Mouse (Mus musculus) embryonic facial prominence, embryonic 11.5 days (tissue): ENCODE results near the gene Fam118b. TPM values are rescaled to one million over a fixed set of nuclear protein-coding genes. Genes with fewer than 3 reads are reported as not detected.

Experiments used
- ATAC-seq: fragments of 200-750 bp; cut with Nextera tagmentation; replicated peaks from 2 replicates; pipeline ENCODE4 v1.8.0; 2017; ENCODE audit warnings: low read depth; ENCODE audit not compliant: insufficient number of reproducible peaks, low FRiP score, low TSS enrichment
- DNase-seq: peaks from one replicate; pipeline ENCODE4 v3.0.0-alpha.2; 2015; ENCODE audit warnings: low spot score
- H3K27ac ChIP-seq: fragments of 300-500 bp; sonication (generic); replicated peaks from 2 replicates; pipeline ENCODE4 v1.5.1; 2014; ENCODE audit warnings: mild to moderate bottlenecking, low read depth, low read length, control low read depth
- H3K27me3 ChIP-seq: fragments of 300-500 bp; sonication (generic); 2 replicates; pipeline ENCODE4 v1.6.1; 2014; ENCODE audit warnings: mild to moderate bottlenecking, low read length, moderate library complexity, mixed read lengths; ENCODE audit not compliant: control insufficient read depth, insufficient read depth
- H3K36me3 ChIP-seq: fragments of 300-500 bp; sonication (generic); replicated peaks from 2 replicates; pipeline ENCODE4 v1.6.1; 2014; ENCODE audit warnings: low read depth, mild to moderate bottlenecking, low read length, moderate library complexity, mixed read lengths; ENCODE audit not compliant: control insufficient read depth, insufficient read depth
- H3K4me1 ChIP-seq: fragments of 300-500 bp; sonication (generic); 2 replicates; pipeline ENCODE4 v1.6.1; 2014; ENCODE audit warnings: low read length, mixed read lengths; ENCODE audit not compliant: control insufficient read depth, insufficient read depth
- H3K4me2 ChIP-seq: fragments of 300-500 bp; sonication (generic); 2 replicates; pipeline ENCODE4 v1.6.1; 2014; ENCODE audit warnings: low read depth, mild to moderate bottlenecking, control low read depth, low read length, moderate library complexity
- H3K4me3 ChIP-seq: fragments of 300-500 bp; sonication (generic); 2 replicates; pipeline ENCODE4 v1.5.1; 2014; ENCODE audit warnings: low read depth, low read length, control low read depth
- H3K9ac ChIP-seq: fragments of 300-500 bp; sonication (generic); replicated peaks from 2 replicates; pipeline ENCODE4 v1.6.1; 2014; ENCODE audit warnings: mild to moderate bottlenecking, control low read depth, low read length
- H3K9me3 ChIP-seq: fragments of 300-500 bp; sonication (generic); replicated peaks from 2 replicates; pipeline ENCODE4 v1.6.1; 2016; ENCODE audit warnings: mild to moderate bottlenecking, low read length, inconsistent platforms, mixed read lengths; ENCODE audit not compliant: control insufficient read depth
- WGBS: fragments of 180-500 bp; shearing (Covaris S2); extraction: QIAGEN DNeasy Blood & Tissue Kit; methylation state at CpG from one replicate; pipeline ENCODE4 v1.1.7; 2014; 5-methylcytosine and 5-hydroxymethylcytosine counted together
- polyA plus RNA-seq: library from polyadenylated mRNA; unstranded; fragments of >200 nt; fragmentation: Nextera tagmentation; extraction: Ambion mirVana; gene quantifications from 2 replicates; pipeline ENCODE4 v1.2.1, GENCODE M21; 2014

Gene Fam118b
- polyA plus RNA-seq, 1 experiment from 2014 or later: 75.0 TPM

- Histone ChIP-seq H3K36me3 (no peaks in the 10 kb centered on the region; the same call in 1 of the 2 replicates), H3K9ac (no peak overlapping the region), H3K4me1 (no peaks in the 10 kb centered on the region), H3K9me3 (no peaks in the 10 kb centered on the region), H3K4me3 (no peak overlapping the region), H3K27me3 (no peaks in the 10 kb centered on the region), H3K4me2 (no peak overlapping the region), H3K27ac (no peak overlapping the region)
- WGBS: 74% methylated on average over 22 of the region's 22 CpGs
- no peak for ATAC-seq
- DNase-seq: no peak
Measured at GRCm38 (mm10) chr9:35188700-35189099, 78.9 kb downstream of the Fam118b start.

GRCm38 (mm10) chr9:35187351-35187903 lies 80.2 kb downstream of the Fam118b start:
- 89% methylated on average over 10 of the region's 10 CpGs for WGBS
- no peaks in the 10 kb centered on the region for H3K27me3 ChIP-seq
- no peak overlapping the region for H3K4me3 ChIP-seq
- no peaks in the 10 kb centered on the region for H3K4me1 ChIP-seq
- DNase-seq: no peak
- H3K27ac ChIP-seq: no peak overlapping the region
- H3K36me3 ChIP-seq: no peaks in the 10 kb centered on the region; the same call in 1 of the 2 replicates
- no peak overlapping the region for H3K4me2 ChIP-seq
- no peaks in the 10 kb centered on the region for H3K9me3 ChIP-seq
- ATAC-seq: no peak
- H3K9ac ChIP-seq: no peak overlapping the region

- Histone ChIP-seq H3K4me3 (no peak overlapping the region), H3K9ac (no peak overlapping the region), H3K27ac (no peak overlapping the region), H3K4me2 (no peak overlapping the region), H3K36me3 (no peaks in the 10 kb centered on the region; the same call in 1 of the 2 replicates), H3K27me3 (no peaks in the 10 kb centered on the region), H3K4me1 (no peaks in the 10 kb centered on the region), H3K9me3 (no peaks in the 10 kb centered on the region)
- WGBS: 86% methylated on average over 3 of the region's 4 CpGs
- DNase-seq (no peak), ATAC-seq (no peak)
Measured at GRCm38 (mm10) chr9:35186430-35186829, 81.2 kb downstream of the Fam118b start.

GRCm38 (mm10) chr9:35183359-35183758 lies 84.2 kb downstream of the Fam118b start:
- no peak for DNase-seq
- Histone ChIP-seq H3K36me3 (no peaks in the 10 kb centered on the region), H3K9ac (no peak overlapping the region), H3K9me3 (no peaks in the 10 kb centered on the region), H3K27me3 (no peaks in the 10 kb centered on the region), H3K4me1 (no peaks in the 10 kb centered on the region), H3K4me2 (no peak overlapping the region), H3K27ac (no peak overlapping the region), H3K4me3 (no peak overlapping the region)
- WGBS: 60% methylated on average over 5 of the region's 5 CpGs
- ATAC-seq: no peak

- ATAC-seq (no peak), DNase-seq (no peak)
- no peaks in the 10 kb centered on the region for H3K27me3 ChIP-seq
- H3K9me3 ChIP-seq: no peaks in the 10 kb centered on the region
- H3K27ac ChIP-seq: no peak overlapping the region
- no peaks in the 10 kb centered on the region for H3K4me1 ChIP-seq
- WGBS: 88% methylated on average over 2 of the region's 2 CpGs
- H3K9ac ChIP-seq: no peak overlapping the region
- no peaks in the 10 kb centered on the region for H3K36me3 ChIP-seq
- no peak overlapping the region for H3K4me2 ChIP-seq
- no peak overlapping the region for H3K4me3 ChIP-seq
Measured at GRCm38 (mm10) chr9:35182832-35183231, 84.8 kb downstream of the Fam118b start.

GRCm38 (mm10) chr9:35176124-35176659 lies 91.4 kb downstream of the Fam118b start:
- no peak for DNase-seq
- Histone ChIP-seq H3K36me3 (no peaks in the 10 kb centered on the region), H3K27me3 (no peaks in the 10 kb centered on the region), H3K4me2 (peak overlapping the region; percentile 8; the same call in 1 of the 2 replicates), H3K4me3 (peak overlapping the region; percentile 61; the same call in 1 of the 2 replicates), H3K27ac (no peak overlapping the region), H3K4me1 (no peaks in the 10 kb centered on the region), H3K9me3 (no peaks in the 10 kb centered on the region), H3K9ac (no peak overlapping the region)
- 0 out of 2 replicates have a peak, but pooled peaks have one; percentile 30 for ATAC-seq
- 51% methylated on average over 14 of the region's 14 CpGs for WGBS

- Histone ChIP-seq H3K4me2 (peak within 1 kb of the TSS; percentile 80), H3K27me3 (no peaks in the 10 kb centered on the region), H3K4me3 (peak within 1 kb of the TSS; percentile 61), H3K9ac (peak within 1 kb of the TSS; percentile 68), H3K27ac (peak within 1 kb of the TSS; percentile 72; the same call in 1 of the 2 replicates), H3K9me3 (no peaks in the 10 kb centered on the region), H3K36me3 (no peaks in the 10 kb centered on the region), H3K4me1 (no peaks in the 10 kb centered on the region)
- WGBS: under 1% methylated on average over 38 of the region's 38 CpGs
- ATAC-seq (peak; percentile 98), DNase-seq (peak; percentile 95)
Measured at GRCm38 (mm10) chr9:35175251-35176123, 92.1 kb downstream of the Fam118b start, which contains the start of gene Dcps. Dcps (minus strand) TSS chr9:35176061.

- Histone ChIP-seq H3K4me3 (no peak overlapping the region), H3K9me3 (no peaks in the 10 kb centered on the region), H3K27me3 (no peaks in the 10 kb centered on the region), H3K36me3 (no peaks in the 10 kb centered on the region), H3K27ac (no peak overlapping the region), H3K9ac (no peak overlapping the region), H3K4me2 (no peak overlapping the region), H3K4me1 (no peaks in the 10 kb centered on the region)
- DNase-seq (no peak), ATAC-seq (no peak)
- 95% methylated on average over 1 of the region's 1 CpGs for WGBS
Measured at GRCm38 (mm10) chr9:35173331-35173730, 94.3 kb downstream of the Fam118b start.
